Mouse (Mus musculus): ENCODE data around the gene Pip5k1b. TPM values are rescaled to one million over a fixed set of nuclear protein-coding genes. Genes with fewer than 3 reads are reported as not detected.

Gene Pip5k1b
- polyA plus RNA-seq, 1 experiment from 2014 or later, result 2.1 TPM

DNA sequence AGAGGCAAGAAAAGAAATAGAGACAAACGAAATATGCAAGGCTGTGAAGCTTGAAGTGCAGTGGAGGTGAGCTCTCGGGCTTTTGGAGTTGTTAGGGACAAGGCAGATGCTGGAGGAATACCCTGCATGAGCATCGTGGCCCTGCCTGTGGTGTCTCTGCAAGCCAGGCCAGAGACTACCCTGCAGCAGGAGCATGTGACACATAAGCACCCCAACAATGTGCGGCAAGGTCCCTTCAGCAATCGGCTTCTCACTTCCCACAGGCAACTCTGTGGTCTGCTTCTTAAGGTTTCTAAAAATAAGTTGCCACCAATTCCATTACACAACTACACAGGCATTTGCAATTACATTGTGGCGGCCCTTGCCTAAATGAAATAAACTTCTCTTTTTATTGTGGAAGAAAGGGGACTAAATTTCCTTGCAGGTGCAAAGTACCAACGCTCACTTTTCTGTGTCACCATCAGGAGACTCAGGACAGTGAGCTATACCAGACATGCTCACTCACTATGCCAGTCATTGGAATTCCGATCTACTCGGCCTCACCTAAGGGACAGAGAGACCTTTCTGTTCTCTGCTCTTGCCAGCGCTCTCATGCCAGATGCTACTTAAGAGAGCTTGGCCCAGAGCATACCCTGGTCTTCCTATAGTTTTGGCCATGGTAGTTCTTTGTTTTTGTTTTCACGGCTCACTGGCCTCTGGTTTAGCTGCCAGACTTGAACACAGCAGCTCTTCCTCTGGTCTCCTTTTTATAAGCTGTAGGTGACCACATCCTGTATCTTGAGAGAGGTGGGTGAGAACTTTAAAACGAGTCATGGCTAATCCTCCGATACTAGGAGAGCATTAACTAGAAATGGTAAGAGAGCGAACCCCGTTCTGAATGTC, 28.7 kb downstream of the Pip5k1b start:
- no peak overlapping the region for H3K4me2 ChIP-seq
- H3K36me3 ChIP-seq, result no peaks in the 10 kb centered on the region
- WGBS, result 84% methylated on average over 15 of the region's 15 CpGs
- ATAC-seq (ENCODE audit: low FRiP score, low read depth), result no peak
- no peaks in the 10 kb centered on the region for H3K4me1 ChIP-seq (replicated peaks)
- no peaks in the 10 kb centered on the region for H3K9me3 ChIP-seq
- H3K4me3 ChIP-seq, result no peak overlapping the region
- H3K9ac ChIP-seq, result no peak overlapping the region
- no peaks in the 10 kb centered on the region for H3K27me3 ChIP-seq
- H3K27ac ChIP-seq (replicated peaks), result no peak overlapping the region

DNA sequence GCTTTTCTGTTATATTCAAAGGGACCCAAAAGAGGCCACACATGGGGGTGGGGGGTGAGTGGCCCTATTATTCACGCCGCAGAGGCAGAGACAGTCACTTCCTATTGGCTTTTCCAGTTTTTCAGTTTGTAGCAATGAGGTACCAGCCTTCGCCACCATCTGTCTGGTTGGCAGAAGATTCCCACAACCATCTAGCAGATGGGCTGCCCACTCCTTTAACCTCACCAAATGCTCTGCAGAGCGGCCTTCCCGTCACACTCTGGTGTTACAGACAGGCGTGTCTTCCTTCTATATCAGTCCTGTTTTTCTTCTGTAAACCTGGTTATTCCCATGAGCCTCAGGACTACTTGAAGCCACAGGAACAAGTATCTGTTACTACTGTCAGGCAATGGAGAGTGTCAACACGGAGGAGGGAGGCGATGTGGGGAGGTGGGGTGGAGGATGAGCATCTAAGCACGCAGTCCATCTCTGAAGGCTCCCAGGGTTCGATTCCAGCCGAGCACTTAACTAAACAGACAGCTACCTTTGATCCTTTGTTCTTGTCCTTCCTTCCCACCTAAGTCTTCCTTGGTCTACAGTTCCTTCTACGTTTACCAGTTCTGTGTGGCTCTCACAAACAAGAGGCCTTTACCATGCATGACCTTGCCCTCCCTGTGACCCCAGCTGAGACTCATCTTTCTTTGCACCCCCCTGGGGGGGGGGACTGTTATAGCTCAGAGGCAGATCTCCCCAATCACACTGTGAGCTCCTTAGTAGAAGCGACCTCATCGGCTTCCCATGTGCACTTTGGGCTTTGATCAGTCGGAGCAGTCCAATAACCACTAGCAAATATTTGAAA, 32.0 kb downstream of the Pip5k1b start:
- Histone ChIP-seq H3K4me2 (no peak overlapping the region), H3K9ac (no peak overlapping the region), H3K4me3 (no peak overlapping the region), H3K27me3 (no peaks in the 10 kb centered on the region), H3K9me3 (no peaks in the 10 kb centered on the region), H3K27ac (replicated peaks) (no peak overlapping the region), H3K36me3 (no peaks in the 10 kb centered on the region), H3K4me1 (replicated peaks) (no peaks in the 10 kb centered on the region)
- 73% methylated on average over 15 of the region's 15 CpGs for WGBS
- no peak for ATAC-seq (ENCODE audit: low FRiP score, low read depth)

DNA sequence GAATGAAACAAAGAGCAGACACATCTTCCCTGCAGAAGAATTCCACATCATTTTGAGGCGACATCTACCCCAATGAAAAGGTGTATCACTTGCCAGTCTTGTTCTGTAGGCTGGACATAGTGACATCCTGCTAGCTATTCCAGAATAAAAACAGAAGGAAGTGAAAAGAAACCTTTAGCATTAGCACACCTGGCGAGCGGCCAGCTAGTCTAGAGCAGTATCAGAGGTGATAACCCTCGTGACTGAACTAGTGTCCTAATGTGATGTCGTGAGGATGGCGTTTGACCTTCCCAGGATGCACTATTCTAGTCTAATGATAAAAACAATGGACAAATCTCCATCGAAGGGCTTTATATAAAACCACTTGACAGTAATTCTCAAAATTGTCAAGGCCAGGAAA, 33.7 kb downstream of the Pip5k1b start:
- no peak for ATAC-seq (ENCODE audit: low FRiP score, low read depth)
- Histone ChIP-seq H3K36me3 (no peaks in the 10 kb centered on the region), H3K9ac (no peak overlapping the region), H3K27ac (replicated peaks) (no peak overlapping the region), H3K4me2 (no peak overlapping the region), H3K4me1 (replicated peaks) (no peaks in the 10 kb centered on the region), H3K9me3 (no peaks in the 10 kb centered on the region), H3K27me3 (no peaks in the 10 kb centered on the region), H3K4me3 (no peak overlapping the region)
- WGBS, result 92% methylated on average over 7 of the region's 7 CpGs

DNA sequence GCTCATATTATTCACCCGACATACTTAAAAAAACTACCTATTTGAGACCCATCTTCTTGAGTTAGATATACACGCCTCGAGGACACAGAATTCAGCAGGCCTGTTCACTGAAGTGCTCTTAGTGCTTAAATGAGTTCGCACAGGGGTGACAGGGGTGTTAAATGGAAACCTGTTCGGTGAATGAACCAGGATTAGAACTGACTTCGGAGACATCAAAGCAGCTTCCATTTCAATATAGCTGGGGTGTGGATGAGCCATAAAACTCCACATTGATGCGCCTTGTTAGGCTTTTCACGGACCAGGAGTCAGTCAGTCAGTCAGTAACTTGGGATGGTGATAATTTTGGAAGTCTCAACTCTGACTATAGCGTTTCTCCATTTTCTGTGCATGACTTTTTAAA, 34.5 kb downstream of the Pip5k1b start:
- Histone ChIP-seq H3K4me1 (replicated peaks) (no peaks in the 10 kb centered on the region), H3K9me3 (no peaks in the 10 kb centered on the region), H3K9ac (no peak overlapping the region), H3K36me3 (no peaks in the 10 kb centered on the region), H3K27ac (replicated peaks) (no peak overlapping the region), H3K4me2 (no peak overlapping the region), H3K4me3 (no peak overlapping the region), H3K27me3 (no peaks in the 10 kb centered on the region)
- no peak for ATAC-seq (ENCODE audit: low FRiP score, low read depth)
- WGBS, result 88% methylated on average over 9 of the region's 9 CpGs

DNA sequence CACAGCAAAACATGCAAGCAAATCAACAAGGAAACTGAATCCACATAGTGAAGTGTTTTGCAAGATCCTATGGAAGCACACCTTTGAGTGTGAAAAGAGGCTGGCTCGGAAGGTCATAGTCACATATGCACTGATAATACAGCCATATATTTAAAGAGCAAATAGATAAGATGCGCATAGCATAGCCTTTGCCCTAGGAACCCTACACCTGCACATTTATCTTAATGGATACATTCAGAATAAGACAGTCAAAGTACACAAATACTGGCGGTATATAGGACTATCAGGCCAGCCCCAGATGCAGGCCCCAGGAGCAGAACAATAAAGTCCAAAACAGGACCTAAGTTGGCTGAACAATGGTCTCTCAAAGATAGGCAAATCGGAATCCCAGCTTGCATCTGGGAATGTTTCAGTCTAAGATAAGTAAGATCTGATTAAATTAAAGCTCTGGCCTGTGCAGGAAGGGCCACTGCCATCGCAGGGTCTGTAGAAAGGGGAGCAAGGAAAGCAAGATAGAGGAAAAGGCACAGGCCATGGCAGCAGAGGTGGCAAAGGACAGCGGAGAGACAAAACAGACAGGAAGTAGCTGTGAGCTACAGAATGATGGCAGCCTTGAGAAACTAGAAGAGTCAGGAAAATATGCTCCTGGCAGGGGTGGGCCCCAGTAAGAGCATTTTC, 35.8 kb downstream of the Pip5k1b start:
- no peak overlapping the region for H3K27ac ChIP-seq (replicated peaks)

DNA sequence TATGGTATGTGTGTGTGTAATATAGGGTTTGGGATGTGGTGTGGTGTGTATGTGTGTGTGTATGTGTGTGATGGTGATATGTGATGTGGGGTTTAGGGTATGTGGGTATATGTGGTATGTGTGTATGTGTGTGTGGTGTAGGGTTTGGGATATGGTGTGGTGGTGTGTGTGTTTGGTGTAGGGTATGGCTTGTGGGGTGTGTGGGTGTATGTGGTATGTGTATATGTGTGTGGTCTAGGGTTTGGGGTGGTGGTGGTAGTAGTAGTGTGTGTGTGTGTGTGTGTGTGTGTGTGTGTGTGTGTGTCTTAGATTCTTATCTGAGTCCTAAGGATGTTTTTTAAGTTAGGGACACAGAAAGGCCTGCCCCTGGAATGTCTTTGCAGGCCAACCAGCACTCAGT, 37.3 kb downstream of the Pip5k1b start:
- Histone ChIP-seq H3K9ac (no peak overlapping the region), H3K27ac (replicated peaks) (no peak overlapping the region), H3K27me3 (no peaks in the 10 kb centered on the region), H3K36me3 (no peaks in the 10 kb centered on the region), H3K4me2 (no peak overlapping the region), H3K4me1 (replicated peaks) (no peaks in the 10 kb centered on the region), H3K4me3 (no peak overlapping the region), H3K9me3 (no peaks in the 10 kb centered on the region)
- ATAC-seq (ENCODE audit: low FRiP score, low read depth), result no peak

More for the DNA sequence above, 35.8 kb downstream of the Pip5k1b start:
- Histone ChIP-seq H3K9me3 (no peaks in the 10 kb centered on the region), H3K4me2 (no peak overlapping the region), H3K36me3 (no peaks in the 10 kb centered on the region), H3K27me3 (no peaks in the 10 kb centered on the region), H3K9ac (no peak overlapping the region), H3K4me1 (replicated peaks) (no peaks in the 10 kb centered on the region), H3K4me3 (no peak overlapping the region)
- no peak for ATAC-seq (ENCODE audit: low FRiP score, low read depth)
- WGBS, result 90% methylated on average over 6 of the region's 6 CpGs

DNA sequence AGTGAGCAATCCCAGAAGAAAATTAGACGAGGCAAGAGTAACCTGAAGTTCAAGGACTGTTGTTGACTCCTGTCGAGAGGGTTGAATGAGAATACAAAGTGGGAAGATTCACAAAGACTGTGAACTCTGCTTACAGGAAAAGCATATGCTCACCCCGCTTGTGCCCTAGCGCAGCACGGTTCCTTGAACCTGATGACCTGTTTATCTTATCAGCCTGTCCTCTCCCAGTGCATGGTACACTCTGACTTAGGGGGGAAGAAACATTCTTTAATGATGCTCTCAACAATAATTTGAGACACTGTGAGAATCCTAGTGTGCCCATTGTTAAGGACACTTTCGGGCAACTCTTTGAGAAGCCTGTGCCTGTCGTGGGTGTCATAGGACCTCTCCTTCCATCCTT, 38.6 kb downstream of the Pip5k1b start:
- 83% methylated on average over 7 of the region's 7 CpGs for WGBS
- Histone ChIP-seq H3K4me2 (no peak overlapping the region), H3K36me3 (no peaks in the 10 kb centered on the region), H3K4me1 (replicated peaks) (no peaks in the 10 kb centered on the region), H3K27ac (replicated peaks) (no peak overlapping the region), H3K9me3 (no peaks in the 10 kb centered on the region), H3K27me3 (no peaks in the 10 kb centered on the region), H3K9ac (no peak overlapping the region), H3K4me3 (no peak overlapping the region)
- ATAC-seq (ENCODE audit: low FRiP score, low read depth), result no peak

DNA sequence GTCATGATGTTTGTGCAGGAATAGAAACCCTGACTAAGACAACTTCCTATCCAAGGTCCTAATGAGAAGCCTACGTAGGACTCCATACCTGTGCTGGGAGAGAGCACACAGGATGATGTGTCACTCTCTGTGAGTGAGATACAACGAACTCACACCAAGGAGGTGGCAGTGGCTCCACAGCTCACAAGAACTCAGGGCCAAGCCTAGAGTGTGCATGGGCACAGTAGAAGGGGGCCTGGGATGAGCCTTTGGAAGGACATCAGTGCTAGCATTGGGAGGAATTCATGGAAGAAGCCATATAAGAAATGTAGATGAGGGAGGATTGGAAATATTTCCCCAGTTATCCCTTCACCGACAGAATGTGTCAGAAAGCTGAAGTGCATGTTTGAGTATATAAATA, 39.7 kb downstream of the Pip5k1b start:
- 95% methylated on average over 3 of the region's 3 CpGs for WGBS
- no peaks in the 10 kb centered on the region for H3K36me3 ChIP-seq
- H3K4me1 ChIP-seq (replicated peaks), result no peaks in the 10 kb centered on the region
- ATAC-seq (ENCODE audit: low FRiP score, low read depth), result no peak
- no peaks in the 10 kb centered on the region for H3K9me3 ChIP-seq
- no peak overlapping the region for H3K27ac ChIP-seq (replicated peaks)
- no peak overlapping the region for H3K4me3 ChIP-seq
- no peak overlapping the region for H3K4me2 ChIP-seq
- H3K9ac ChIP-seq, result no peak overlapping the region
- no peaks in the 10 kb centered on the region for H3K27me3 ChIP-seq

DNA sequence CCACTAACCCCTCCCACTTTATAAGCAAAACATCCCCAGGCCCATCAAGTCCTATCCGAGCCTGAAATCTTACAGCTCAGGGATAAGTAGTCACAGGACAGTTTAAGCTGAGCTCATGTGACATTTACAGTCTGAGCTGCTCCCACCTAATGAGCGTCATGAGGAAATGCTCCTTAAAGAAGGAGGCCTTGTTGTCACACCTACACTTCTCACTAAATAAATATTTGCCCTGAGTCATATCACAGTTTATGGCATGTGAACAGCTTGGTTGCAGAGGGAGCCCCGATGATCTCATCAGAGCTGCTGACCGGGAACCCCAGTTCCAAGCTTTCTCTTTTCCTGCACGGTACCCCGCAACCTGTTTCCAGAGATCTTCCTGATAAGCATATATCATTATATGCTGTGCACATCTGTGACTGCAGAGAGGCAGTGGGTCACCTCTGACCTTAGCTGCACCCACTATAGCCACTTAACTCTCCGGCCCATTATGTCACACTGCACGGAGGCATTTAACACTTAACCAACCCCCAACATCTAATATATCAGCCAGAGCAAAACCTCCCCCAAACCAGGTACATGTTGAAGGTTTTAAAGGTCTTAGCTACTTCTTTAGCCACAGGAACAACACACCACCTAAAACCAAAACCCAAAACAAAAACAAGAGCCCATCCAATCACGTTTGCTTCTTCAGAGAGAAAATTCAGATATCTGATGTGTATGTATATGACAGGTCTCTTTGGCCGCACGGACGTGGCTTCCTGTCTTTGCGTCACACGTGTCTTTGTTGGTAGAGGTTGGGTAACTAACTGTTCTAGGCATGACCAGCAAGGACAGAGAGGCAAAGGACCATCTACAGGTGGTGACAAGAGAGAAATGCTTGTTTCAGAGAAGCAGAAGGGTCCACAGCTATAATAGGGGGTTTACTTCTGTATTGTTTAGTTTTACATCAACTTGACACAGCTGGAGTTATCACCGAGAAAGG, 40.7 kb downstream of the Pip5k1b start:
- no peaks in the 10 kb centered on the region for H3K4me1 ChIP-seq (replicated peaks)
- ATAC-seq (ENCODE audit: low FRiP score, low read depth), result no peak
- WGBS, result 92% methylated on average over 15 of the region's 15 CpGs
- no peak overlapping the region for H3K4me2 ChIP-seq
- no peak overlapping the region for H3K9ac ChIP-seq
- no peak overlapping the region for H3K27ac ChIP-seq (replicated peaks)
- H3K27me3 ChIP-seq, result no peaks in the 10 kb centered on the region
- no peaks in the 10 kb centered on the region for H3K36me3 ChIP-seq
- no peak overlapping the region for H3K4me3 ChIP-seq
- no peaks in the 10 kb centered on the region for H3K9me3 ChIP-seq

DNA sequence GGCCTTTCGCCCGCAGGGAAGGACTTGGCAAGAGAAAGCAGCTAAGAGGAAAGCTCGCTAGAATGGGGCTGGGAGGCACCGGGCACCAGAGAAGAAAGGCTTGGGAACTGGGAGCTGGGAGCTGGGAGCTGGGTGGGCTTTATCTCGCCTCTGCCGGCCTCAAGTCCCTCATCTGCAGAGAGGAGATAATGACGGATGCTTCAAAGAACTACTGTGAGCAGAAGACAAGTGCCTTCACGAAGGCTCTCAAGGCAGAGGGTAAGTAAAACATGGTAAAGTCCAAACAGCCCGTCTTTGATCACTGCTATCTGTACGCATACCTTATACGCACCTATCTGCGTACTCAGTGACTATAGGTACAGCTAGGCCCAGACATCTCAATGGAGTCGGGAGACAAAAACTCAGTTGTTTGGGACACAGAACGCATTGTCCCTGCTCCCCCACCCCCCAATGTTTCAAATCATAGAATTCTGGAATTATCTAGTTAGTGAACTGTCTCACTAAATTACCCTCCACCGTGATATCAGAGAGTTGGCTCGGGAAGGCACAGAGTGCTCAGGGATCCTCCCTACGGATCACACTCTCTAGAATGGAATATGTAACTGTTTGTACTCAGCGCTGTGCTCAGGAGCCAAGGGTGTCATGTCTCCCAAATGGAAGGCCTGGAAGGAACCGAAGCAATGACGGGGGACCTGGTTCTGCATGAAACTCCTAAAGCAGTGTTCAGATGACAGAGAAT, 42.4 kb downstream of the Pip5k1b start:
- no peak for ATAC-seq (ENCODE audit: low FRiP score, low read depth)
- no peak overlapping the region for H3K27ac ChIP-seq (replicated peaks)
- H3K4me3 ChIP-seq, result no peak overlapping the region
- H3K4me2 ChIP-seq, result no peak overlapping the region
- no peaks in the 10 kb centered on the region for H3K36me3 ChIP-seq
- 87% methylated on average over 20 of the region's 20 CpGs for WGBS
- no peaks in the 10 kb centered on the region for H3K4me1 ChIP-seq (replicated peaks)
- no peaks in the 10 kb centered on the region for H3K9me3 ChIP-seq
- no peak overlapping the region for H3K9ac ChIP-seq
- no peaks in the 10 kb centered on the region for H3K27me3 ChIP-seq

DNA sequence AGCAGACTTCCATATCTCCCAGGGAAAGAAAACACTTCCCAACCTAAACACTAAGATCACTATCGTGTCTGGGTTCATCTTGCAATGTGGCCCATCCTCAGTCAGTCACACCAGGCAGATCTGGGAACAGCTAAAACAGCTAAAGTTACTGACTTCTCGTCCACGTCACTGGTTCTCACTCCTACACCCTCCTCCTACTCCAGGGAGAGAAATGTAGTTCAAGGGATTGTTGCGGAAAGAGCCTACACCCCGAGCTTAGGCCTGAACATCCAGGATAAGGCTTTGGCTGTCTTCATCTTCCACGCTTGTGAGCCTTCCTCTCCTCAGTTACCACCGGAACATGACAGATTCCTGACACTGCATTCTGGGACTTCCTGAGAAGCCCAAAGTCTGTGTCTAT, 43.7 kb downstream of the Pip5k1b start:
- H3K27ac ChIP-seq (replicated peaks), result no peak overlapping the region

More for the DNA sequence above, 43.7 kb downstream of the Pip5k1b start:
- 94% methylated on average over 7 of the region's 7 CpGs for WGBS
- H3K4me3 ChIP-seq, result no peak overlapping the region
- no peak overlapping the region for H3K4me2 ChIP-seq
- no peaks in the 10 kb centered on the region for H3K36me3 ChIP-seq
- no peaks in the 10 kb centered on the region for H3K27me3 ChIP-seq
- peaks cover 5% of the 10 kb centered on the region; the same call in 1 of the 2 replicates for H3K4me1 ChIP-seq (replicated peaks)
- no peak for ATAC-seq (ENCODE audit: low FRiP score, low read depth)
- H3K9me3 ChIP-seq, result no peaks in the 10 kb centered on the region
- H3K9ac ChIP-seq, result no peak overlapping the region
